Mouse (Mus musculus) MEL (cell line): ENCODE measurements around the gene Tmem63a. TPM values are rescaled to one million over a fixed set of nuclear protein-coding genes. Genes with fewer than 3 reads are reported as not detected.
A peak's percentile ranks its signal among the peaks of the same experiment; 100 is the strongest.

ENCODE experiments used
- DNase-seq: peaks from one replicate; pipeline ENCODE4 v3.0.0; 2011; ENCODE audit warnings: low read depth, low spot score
- H3K27ac ChIP-seq: 2 replicates; pipeline ENCODE4 v1.5.1; 2012; ENCODE audit warnings: low read depth, mild to moderate bottlenecking, control low read depth, low read length, moderate library complexity; ENCODE audit not compliant: control insufficient read depth
- H3K27me3 ChIP-seq, 2 experiments: fragments of 150-350 bp in 1 of 2; sonication (generic) in 1 of 2; 2 replicates each; pipeline ENCODE4 v1.6.1; 2012; ENCODE audit warnings: low read length in 2 of 2, mild to moderate bottlenecking in 2 of 2, improper control_type of control experiment in 1 of 2, moderate library complexity in 1 of 2; ENCODE audit not compliant: insufficient read depth in 2 of 2, control insufficient read depth in 1 of 2
- H3K36me3 ChIP-seq, 2 experiments: 2 replicates each; pipeline ENCODE4 v1.6.1; 2012 to 2014; ENCODE audit warnings: low read length in 2 of 2, improper control_type of control experiment in 1 of 2, inconsistent platforms in 1 of 2, mild to moderate bottlenecking in 1 of 2; ENCODE audit not compliant: insufficient read depth in 2 of 2, control insufficient read depth in 1 of 2
- H3K4me1 ChIP-seq, 2 experiments: fragments of 150-350 bp in 1 of 2; sonication (generic) in 1 of 2; 2 replicates each; pipeline ENCODE4 v1.6.1; 2012; ENCODE audit warnings: low read length in 2 of 2, improper control_type of control experiment in 1 of 2, mild to moderate bottlenecking in 1 of 2; ENCODE audit not compliant: insufficient read depth in 2 of 2, control insufficient read depth in 1 of 2
- H3K4me3 ChIP-seq, 2 experiments: fragments of 150-350 bp in 1 of 2; sonication (generic) in 1 of 2; 2 replicates each; pipeline ENCODE4 v1.5.1; 2012; ENCODE audit warnings: low read depth in 2 of 2, low read length in 2 of 2, mild to moderate bottlenecking in 2 of 2, moderate library complexity in 2 of 2, control low read depth in 1 of 2, improper control_type of control experiment in 1 of 2; ENCODE audit not compliant: control insufficient read depth in 1 of 2, insufficient read depth in 1 of 2
- H3K79me2 ChIP-seq: 2 replicates; pipeline ENCODE4 v1.6.1; 2012; ENCODE audit warnings: mild to moderate bottlenecking, low read length, moderate library complexity; ENCODE audit not compliant: control insufficient read depth, poor library complexity, insufficient read depth
- H3K9ac ChIP-seq: 2 replicates; pipeline ENCODE4 v1.6.1; 2012; ENCODE audit warnings: low read depth, mild to moderate bottlenecking, control low read depth, low read length, moderate library complexity; ENCODE audit not compliant: control insufficient read depth, poor library complexity, severe bottlenecking
- H3K9me3 ChIP-seq: fragments of 150-350 bp; sonication (generic); replicated peaks from 2 replicates; pipeline ENCODE4 v1.6.1; 2012; ENCODE audit warnings: mild to moderate bottlenecking, low read length, improper control_type of control experiment, moderate library complexity; ENCODE audit not compliant: insufficient read depth
- BHLHE40 ChIP-seq: IDR thresholded peaks from 2 replicates; pipeline ENCODE4 v1.6.1; 2012; ENCODE audit warnings: low read depth, mild to moderate bottlenecking, inconsistent platforms, low read length, improper control_type of control experiment, borderline replicate concordance
- E2F4 ChIP-seq: IDR thresholded peaks from 2 replicates; pipeline ENCODE4 v1.6.1; 2011; ENCODE audit warnings: low read depth, low read length, improper control_type of control experiment, borderline replicate concordance
- ELF1 ChIP-seq: IDR thresholded peaks from 2 replicates; pipeline ENCODE4 v1.6.1; 2014; ENCODE audit warnings: low read depth, mild to moderate bottlenecking, inconsistent platforms, low read length, improper control_type of control experiment, moderate library complexity
- GATA1 ChIP-seq: IDR thresholded peaks from 2 replicates; pipeline ENCODE4 v1.6.1; 2011; ENCODE audit warnings: low read depth, low read length, improper control_type of control experiment
- MEF2A ChIP-seq: IDR thresholded peaks from 2 replicates; pipeline ENCODE4 v1.6.1; 2014; ENCODE audit warnings: low read depth, mild to moderate bottlenecking, inconsistent platforms, low read length, improper control_type of control experiment; ENCODE audit not compliant: poor library complexity, insufficient replicate concordance, severe bottlenecking; ENCODE audit errors: extremely low read depth
- MYB ChIP-seq: IDR thresholded peaks from 2 replicates; pipeline ENCODE4 v1.6.1; 2011; ENCODE audit warnings: mild to moderate bottlenecking, low read depth, low read length, improper control_type of control experiment
- POLR2AphosphoS2 ChIP-seq: IDR thresholded peaks from 2 replicates; pipeline ENCODE4 v1.6.1; 2011; ENCODE audit warnings: low read length, improper control_type of control experiment
- TCF12 ChIP-seq: IDR thresholded peaks from 2 replicates; pipeline ENCODE4 v1.6.1; 2014; ENCODE audit warnings: low read depth, mild to moderate bottlenecking, inconsistent platforms, low read length, improper control_type of control experiment, moderate library complexity
- UBTF ChIP-seq: IDR thresholded peaks from 2 replicates; pipeline ENCODE4 v1.6.1; 2012; ENCODE audit warnings: low read depth, mild to moderate bottlenecking, inconsistent platforms, low read length, improper control_type of control experiment, moderate library complexity, borderline replicate concordance; ENCODE audit not compliant: insufficient read depth
- USF1 ChIP-seq: IDR thresholded peaks from 2 replicates; pipeline ENCODE4 v1.6.1; 2014; ENCODE audit warnings: low read depth, mild to moderate bottlenecking, inconsistent platforms, low read length, improper control_type of control experiment, moderate library complexity
- ZMIZ1 ChIP-seq: IDR thresholded peaks from 2 replicates; pipeline ENCODE4 v1.6.1; 2012; ENCODE audit warnings: low read depth, mild to moderate bottlenecking, inconsistent platforms, low read length, improper control_type of control experiment, moderate library complexity
- ZNF384 ChIP-seq: IDR thresholded peaks from 2 replicates; pipeline ENCODE4 v1.6.1; 2012; ENCODE audit warnings: low read depth, mild to moderate bottlenecking, inconsistent platforms, low read length, improper control_type of control experiment
- polyA plus RNA-seq, 2 experiments: library from polyadenylated mRNA; stranded (reverse) in 1 of 2; unstranded in 1 of 2; fragments of >175 nt in 1 of 2; fragments of >200 nt in 1 of 2; gene quantifications; 2 replicates each; pipeline versions ENCODE4 v1.2.1 to v1.2.4; 2012; ENCODE audit warnings: low replicate concordance in 2 of 2, low read depth in 1 of 2; ENCODE audit not compliant: insufficient read length in 2 of 2, insufficient read depth in 1 of 2, missing spikeins in 1 of 2
- total RNA-seq: library from RNA; depleted of rRNA; stranded (reverse); fragments of 300-350 nt; gene quantifications from 2 replicates; pipeline ENCODE4 v1.2.3, GENCODE M21; 2012

Tmem63a gene
- total and polyA plus RNA-seq, 3 experiments = 7.7 to 12.8 TPM; not detected in 1

DNA sequence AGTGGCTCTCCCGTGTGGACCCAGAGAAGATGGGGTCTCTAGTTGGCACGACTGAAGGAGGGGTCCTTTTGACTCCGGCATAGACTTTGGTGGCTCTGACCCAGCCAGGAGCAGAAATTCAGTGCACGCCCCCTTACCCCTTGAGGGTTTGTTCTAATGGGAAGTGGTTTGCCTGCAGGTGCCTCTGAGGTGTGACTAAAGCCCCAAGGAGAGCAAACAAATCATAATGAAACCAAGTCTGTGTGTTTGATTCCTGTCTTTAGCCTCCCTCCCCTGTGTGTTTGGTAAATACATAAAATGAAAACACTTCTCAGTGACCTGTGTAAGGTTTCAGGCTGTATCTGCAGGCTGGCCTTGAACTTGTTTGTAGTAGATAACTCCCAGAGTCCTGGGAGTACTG lies 15.9 kb upstream of the Tmem63a start:
- no peak for TF ChIP-seq TCF12
- TF ChIP-seq GATA1 = no peak
- TF ChIP-seq MEF2A = no peak
- Histone ChIP-seq H3K4me3 (no peak overlapping the region), H3K36me3 (peaks cover 0 to 5% of the 10 kb centered on the region in 2 experiments; a peak in 2 of 4 replicates), H3K9me3 (no peaks in the 10 kb centered on the region), H3K79me2 (no peaks in the 10 kb centered on the region), H3K4me1 (peaks cover 4 to 7% of the 10 kb centered on the region in 2 experiments), H3K27ac (no peak overlapping the region), H3K27me3 (no peaks in the 10 kb centered on the region), H3K9ac (no peak overlapping the region)
- DNase-seq = no peak

DNA sequence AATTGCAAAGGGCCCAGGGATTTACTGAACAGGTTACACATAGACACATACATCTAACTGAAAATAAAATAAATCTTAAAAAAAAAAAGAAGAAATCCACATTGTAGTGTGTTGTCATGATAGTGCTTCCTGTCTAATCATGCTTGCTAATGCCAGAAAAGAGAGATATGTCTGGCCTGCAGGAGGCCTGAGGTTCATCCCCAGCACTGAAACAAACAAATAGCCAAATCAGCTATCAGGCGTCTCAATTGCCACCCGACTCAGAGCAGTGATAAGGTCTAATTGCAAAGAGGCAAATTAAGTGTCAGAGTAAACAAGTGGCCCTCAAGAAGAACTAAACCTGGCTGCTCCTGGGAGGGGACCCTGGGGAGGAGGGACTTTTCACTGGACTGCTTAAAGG lies 12.5 kb upstream of the Tmem63a start:
- TF ChIP-seq BHLHE40 (no peak), MEF2A (no peak), ZMIZ1 (no peak), ZNF384 (peak; percentile 47; the same call in 1 of the 2 replicates)
- no peaks in the 10 kb centered on the region for H3K79me2 ChIP-seq
- H3K27me3 ChIP-seq = no peaks in the 10 kb centered on the region
- DNase-seq = peak; percentile 22
- no peak overlapping the region for H3K27ac ChIP-seq
- no peaks in the 10 kb centered on the region for H3K36me3 ChIP-seq
- no peak overlapping the region for H3K9ac ChIP-seq
- H3K4me3 ChIP-seq = no peak overlapping the region
- H3K9me3 ChIP-seq = no peaks in the 10 kb centered on the region
- H3K4me1 ChIP-seq = peaks cover 0 to 4% of the 10 kb centered on the region in 2 experiments; a peak in 2 of 4 replicates

DNA sequence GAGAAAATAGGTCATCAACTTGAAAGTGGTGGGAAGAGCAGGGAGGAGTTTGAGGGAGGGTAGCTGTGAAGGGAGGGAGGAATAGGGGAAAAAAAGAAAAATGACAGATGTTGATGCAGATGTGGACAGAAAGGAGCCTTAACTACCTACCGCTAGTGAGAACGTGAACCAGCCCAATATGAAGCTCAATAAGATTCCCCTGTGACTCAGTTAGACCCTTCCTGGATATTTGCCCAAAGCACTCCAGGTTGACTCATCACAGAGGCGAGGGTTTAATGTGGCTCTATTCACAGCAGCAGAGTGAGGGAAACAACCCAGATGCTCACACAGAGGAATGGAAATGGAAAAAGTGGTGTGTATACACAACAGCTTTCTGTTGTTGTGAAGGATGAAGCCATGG lies 11.0 kb upstream of the Tmem63a start:
- TF ChIP-seq ZNF384 = no peak
- Histone ChIP-seq H3K4me1 (peaks cover 0 to 4% of the 10 kb centered on the region in 2 experiments; a peak in 2 of 4 replicates), H3K36me3 (peaks cover 0 to under 1% of the 10 kb centered on the region in 2 experiments; a peak in 1 of 4 replicates), H3K9me3 (no peaks in the 10 kb centered on the region), H3K27me3 (no peaks in the 10 kb centered on the region), H3K79me2 (no peaks in the 10 kb centered on the region), H3K9ac (no peak overlapping the region), H3K4me3 (no peak overlapping the region), H3K27ac (no peak overlapping the region)
- DNase-seq = peak; percentile 54

DNA sequence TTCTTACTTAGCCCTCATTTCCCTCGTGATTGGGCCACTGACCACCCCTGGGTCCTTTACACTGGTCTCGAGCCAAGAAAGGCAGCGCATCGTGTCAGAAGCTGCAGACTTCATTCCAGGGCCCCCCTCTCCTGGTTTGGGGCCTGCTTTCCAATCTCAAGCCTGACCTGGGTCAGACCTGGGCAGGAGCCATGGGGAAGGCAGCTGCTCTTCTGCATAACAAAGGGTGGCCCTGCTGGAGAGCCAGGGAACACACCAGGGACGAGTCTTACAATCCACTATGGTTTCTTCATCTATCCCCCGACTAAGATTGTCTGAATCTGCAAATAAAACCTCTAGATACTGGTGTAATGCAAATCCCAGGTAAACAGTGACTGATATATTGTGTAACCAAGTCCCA lies 8.5 kb upstream of the Tmem63a start:
- TF ChIP-seq POLR2AphosphoS2 = no peak
- no peak for TF ChIP-seq USF1
- TF ChIP-seq UBTF = no peak
- no peak for TF ChIP-seq E2F4
- TF ChIP-seq ZNF384 = no peak
- TF ChIP-seq MYB = no peak
- no peak for TF ChIP-seq ELF1
- DNase-seq = no peak
- Histone ChIP-seq H3K79me2 (no peaks in the 10 kb centered on the region; the same call in 1 of the 2 replicates), H3K9me3 (no peaks in the 10 kb centered on the region), H3K4me3 (no peak overlapping the region), H3K27ac (no peak overlapping the region), H3K27me3 (no peaks in the 10 kb centered on the region), H3K36me3 (peaks cover 0 to 5% of the 10 kb centered on the region in 2 experiments; a peak in 2 of 4 replicates), H3K4me1 (peaks cover 4% of the 10 kb centered on the region in 2 experiments; a peak in 3 of 4 replicates), H3K9ac (no peak overlapping the region)
